10 mouse cellular contexts compared by ENCODE assay signal in the genomic region with DNA sequence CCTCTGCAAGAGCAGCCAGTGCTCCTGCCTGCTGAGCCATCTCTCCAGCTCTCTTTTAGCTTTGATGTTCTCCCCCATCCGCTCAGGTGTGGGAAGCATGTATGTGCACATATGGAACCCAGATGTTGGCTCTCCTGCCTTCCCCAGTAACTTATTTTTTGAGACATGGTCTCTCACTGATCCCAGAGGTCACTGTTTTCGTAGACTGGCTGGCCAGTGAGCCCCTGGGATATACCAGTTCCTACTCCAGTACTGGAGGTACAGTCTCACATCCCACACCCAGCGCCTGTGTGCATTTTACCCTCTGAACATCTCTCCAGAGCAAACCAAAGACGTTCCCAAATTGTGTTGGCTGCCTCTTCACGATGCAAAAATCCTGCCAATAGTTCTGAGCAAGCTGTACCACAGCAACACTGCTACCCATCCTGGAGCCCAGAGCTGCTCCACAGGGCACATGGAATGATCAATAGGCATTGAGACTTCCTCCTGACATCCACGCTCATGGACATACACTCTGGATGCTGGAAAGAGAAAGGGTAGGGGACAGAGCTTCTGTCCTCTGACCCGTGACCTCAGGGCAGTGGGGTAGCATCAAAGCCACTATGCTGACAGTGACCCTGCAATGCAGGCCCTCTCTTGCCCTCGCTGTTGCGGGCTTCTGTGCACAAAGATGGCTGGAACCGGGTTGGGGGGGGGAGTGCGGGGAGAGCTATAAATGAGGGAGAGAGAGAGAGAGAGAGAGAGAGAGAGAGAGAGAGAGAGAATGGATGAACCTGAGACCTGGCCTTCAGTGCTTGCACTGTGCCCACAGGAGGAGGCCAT.
A peak's percentile ranks its signal among the peaks of the same experiment; 100 is the strongest.
DNase-seq lines count a peak whose midpoint lies in the region; ATAC-seq and TF ChIP-seq lines count a peak whose summit lies in the region.
"Had no signal": no experiment of that assay in that cellular context is flagged by ENCODE, and none has a peak within 500 bp of the region (broad histone marks: within the 10 kb centered on the region; RNA-seq: fewer than 3 reads in every experiment).

No protein-coding gene starts in this region.

- WGBS in midbrain, embryonic 10.5 days, result 24% methylated on average over 11 of the region's 11 CpGs
- WGBS in intestine, postnatal 0 days, result 67% methylated on average over 11 of the region's 11 CpGs

- no peaks in the 10 kb centered on the region for H3K36me3 ChIP-seq in midbrain, embryonic 10.5 days
- H3K36me3 ChIP-seq in intestine, postnatal 0 days (ENCODE audit: control insufficient read depth, insufficient read depth), result no peaks in the 10 kb centered on the region

- no peak overlapping the region for H3K4me2 ChIP-seq in intestine, postnatal 0 days (replicated peaks; ENCODE audit: low read depth)

- peaks cover 100% of the 10 kb centered on the region for H3K4me1 ChIP-seq in midbrain, embryonic 10.5 days
- H3K4me1 ChIP-seq in intestine, postnatal 0 days (replicated peaks; ENCODE audit: control insufficient read depth, insufficient read depth, low read length), result no peaks in the 10 kb centered on the region

- DNase-seq in layer of hippocampus, adult 11-12 months (ENCODE audit: low spot score), result peak; percentile 56
- no peak for DNase-seq in layer of hippocampus, adult 9-10 months (ENCODE audit: low spot score)
- peak; percentile 45 to 65 for DNase-seq in layer of hippocampus, adult 8-10 months (ENCODE audit: low spot score in 2 of 2)
- DNase-seq in midbrain, embryonic 10.5 days (ENCODE audit: low spot score), result peak; percentile 78
- DNase-seq in heart, adult 11 months, result no peak
- no peak for DNase-seq in urinary bladder, postnatal 25 days (ENCODE audit: low spot score)
- DNase-seq: kidney, adult 8-10 months; thymus, adult 18-20 months had no signal

- H3K27ac ChIP-seq in midbrain, embryonic 10.5 days (replicated peaks), result peak overlapping the region; percentile 96
- no peak overlapping the region for H3K27ac ChIP-seq in intestine, postnatal 0 days (ENCODE audit: low read depth, low read length)

- H3K4me3 ChIP-seq in midbrain, embryonic 10.5 days, result peak overlapping the region; percentile 50
- no peak overlapping the region for H3K4me3 ChIP-seq in intestine, postnatal 0 days (ENCODE audit: low read depth, low read length)

- H3K9me3 ChIP-seq in midbrain, embryonic 10.5 days (replicated peaks), result no peaks in the 10 kb centered on the region
- no peaks in the 10 kb centered on the region for H3K9me3 ChIP-seq in intestine, postnatal 0 days (ENCODE audit: control insufficient read depth)

- H3K9ac ChIP-seq in intestine, postnatal 0 days (ENCODE audit: low read depth, low read length), result no peak overlapping the region

- no peak for ATAC-seq in intestine, postnatal 0 days
- ATAC-seq in megakaryocyte, adult 5-6 weeks (ENCODE audit: poor library complexity, severe bottlenecking), result no peak

- H3K27me3 ChIP-seq in midbrain, embryonic 10.5 days (ENCODE audit: low read depth, poor library complexity, severe bottlenecking), result no peaks in the 10 kb centered on the region
- no peaks in the 10 kb centered on the region for H3K27me3 ChIP-seq in intestine, postnatal 0 days (replicated peaks; ENCODE audit: control insufficient read depth, insufficient read depth, low read length)

- no peak for TF ChIP-seq CTCF in intestine, postnatal 0 days (IDR thresholded peaks at IDR 0.05; ENCODE audit: low read depth)

Comparison
In these comparisons a context has a peak if more than half of its experiments do, and no peak if none do; other contexts are left out.
1. DNase-seq: peak in layer of hippocampus, adult 11-12 months (single experiment), layer of hippocampus, adult 8-10 months (2 of 2) and midbrain, embryonic 10.5 days (single experiment); none in layer of hippocampus, adult 9-10 months (single experiment), heart, adult 11 months (single experiment) and urinary bladder, postnatal 25 days (single experiment).